Mouse (Mus musculus) heart, embryonic 16.5 days (tissue): ENCODE measurements around the gene Dao. TPM values are rescaled to one million over a fixed set of nuclear protein-coding genes. Genes with fewer than 3 reads are reported as not detected.

Experiments used
- ATAC-seq: fragments of 200-750 bp; cut with Nextera tagmentation; replicated peaks from 2 replicates; pipeline ENCODE4 v1.8.0; 2017; ENCODE audit warnings: moderate number of reproducible peaks; ENCODE audit not compliant: insufficient read depth, low FRiP score; ENCODE audit errors: extremely low read depth
- H3K27ac ChIP-seq: fragments of 300-500 bp; sonication (generic); 2 replicates; pipeline ENCODE4 v1.5.1; 2014; ENCODE audit warnings: mild to moderate bottlenecking, low read length, control low read depth, moderate library complexity
- H3K27me3 ChIP-seq: fragments of 300-500 bp; sonication (generic); 2 replicates; pipeline ENCODE4 v1.6.1; 2014; ENCODE audit warnings: low read length, mixed read lengths; ENCODE audit not compliant: control insufficient read depth, insufficient read depth
- H3K36me3 ChIP-seq: fragments of 300-500 bp; sonication (generic); 2 replicates; pipeline ENCODE4 v1.6.1; 2014; ENCODE audit not compliant: control insufficient read depth, insufficient read depth
- H3K4me1 ChIP-seq: fragments of 300-500 bp; sonication (generic); 2 replicates; pipeline ENCODE4 v1.6.1; 2014; ENCODE audit warnings: low read length, mixed read lengths; ENCODE audit not compliant: control insufficient read depth, insufficient read depth
- H3K4me2 ChIP-seq: fragments of 300-500 bp; sonication (generic); 2 replicates; pipeline ENCODE4 v1.6.1; 2014; ENCODE audit warnings: low read depth, mild to moderate bottlenecking, control low read depth, low read length
- H3K4me3 ChIP-seq: fragments of 300-500 bp; sonication (generic); 2 replicates; pipeline ENCODE4 v1.5.1; 2014; ENCODE audit warnings: mild to moderate bottlenecking, control low read depth, low read length
- H3K9ac ChIP-seq: fragments of 300-500 bp; sonication (generic); 2 replicates; pipeline ENCODE4 v1.6.1; 2014; ENCODE audit warnings: low read length, control low read depth
- H3K9me3 ChIP-seq: fragments of 300-500 bp; sonication (generic); replicated peaks from 2 replicates; pipeline ENCODE4 v1.6.1; 2016; ENCODE audit warnings: low read length; ENCODE audit not compliant: control insufficient read depth
- WGBS: fragments of 180-500 bp; shearing (Covaris S2); extraction: QIAGEN DNeasy Blood & Tissue Kit; methylation state at CpG from one replicate; pipeline ENCODE4 v1.1.7; 2014; 5-methylcytosine and 5-hydroxymethylcytosine counted together
- polyA plus RNA-seq: library from polyadenylated mRNA; unstranded; fragments of >200 nt; fragmentation: Nextera tagmentation; extraction: Ambion mirVana; gene quantifications from 2 replicates; pipeline ENCODE4 v1.2.1, GENCODE M21; 2015

Dao gene
- not detected in 2 replicates for polyA plus RNA-seq

DNA sequence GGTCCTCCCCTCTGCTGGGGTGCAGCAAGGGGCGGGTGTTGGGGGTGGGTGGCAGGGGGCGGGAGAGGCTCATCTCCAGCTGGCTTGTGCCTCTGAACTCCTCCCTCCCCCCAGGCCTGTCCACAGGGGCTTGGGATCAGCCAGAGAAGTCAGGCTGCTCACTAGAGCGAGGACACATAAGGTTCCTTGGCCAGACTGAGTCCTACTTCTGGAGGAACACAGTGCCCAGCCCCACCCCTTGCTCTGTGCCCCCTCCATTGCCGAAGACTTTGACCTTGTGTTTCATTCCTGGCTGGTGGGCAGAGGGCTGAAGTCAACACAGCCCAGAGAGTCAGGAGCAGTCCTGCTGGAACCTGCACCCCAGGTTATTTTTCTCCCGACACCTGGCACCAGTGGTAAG, at the start of gene Dao:
Gene Dao (plus strand): TSS at position 162 of the 400 bp plus-strand sequence.
- Histone ChIP-seq H3K27me3 (no peaks in the 10 kb centered on the region), H3K36me3 (no peaks in the 10 kb centered on the region), H3K4me2 (no peak within 1 kb of the TSS), H3K9ac (no peak within 1 kb of the TSS), H3K27ac (no peak within 1 kb of the TSS), H3K4me1 (no peaks in the 10 kb centered on the region), H3K9me3 (no peaks in the 10 kb centered on the region), H3K4me3 (no peak within 1 kb of the TSS)
- no peak for ATAC-seq
- 47% methylated on average over 5 of the region's 5 CpGs for whole genome bisulfite sequencing

GRCm38 (mm10) chr5:113954421-113954820, 49.1 kb upstream of the Dao start:
- Histone ChIP-seq H3K9me3 (no peaks in the 10 kb centered on the region), H3K4me2 (peak overlapping the region; percentile 37; the same call in 1 of the 2 replicates), H3K9ac (no peak overlapping the region), H3K4me1 (peaks cover 33% of the 10 kb centered on the region), H3K27ac (peak overlapping the region; percentile 81), H3K4me3 (no peak overlapping the region), H3K27me3 (no peaks in the 10 kb centered on the region), H3K36me3 (peaks cover 25% of the 10 kb centered on the region)
- peak; percentile 70; the same call in 1 of the 2 replicates for ATAC-seq
- 4% methylated on average over 7 of the region's 7 CpGs for WGBS

- Histone ChIP-seq H3K9me3 (no peaks in the 10 kb centered on the region), H3K9ac (no peak overlapping the region), H3K27ac (no peak overlapping the region), H3K4me1 (peaks cover 33% of the 10 kb centered on the region), H3K27me3 (no peaks in the 10 kb centered on the region), H3K4me3 (no peak overlapping the region), H3K4me2 (no peak overlapping the region), H3K36me3 (peaks cover 16% of the 10 kb centered on the region)
- ATAC-seq, result no peak
- WGBS, result 53% methylated on average over 5 of the region's 5 CpGs
Observed at GRCm38 (mm10) chr5:113955281-113955680, 48.2 kb upstream of the Dao start.

DNA sequence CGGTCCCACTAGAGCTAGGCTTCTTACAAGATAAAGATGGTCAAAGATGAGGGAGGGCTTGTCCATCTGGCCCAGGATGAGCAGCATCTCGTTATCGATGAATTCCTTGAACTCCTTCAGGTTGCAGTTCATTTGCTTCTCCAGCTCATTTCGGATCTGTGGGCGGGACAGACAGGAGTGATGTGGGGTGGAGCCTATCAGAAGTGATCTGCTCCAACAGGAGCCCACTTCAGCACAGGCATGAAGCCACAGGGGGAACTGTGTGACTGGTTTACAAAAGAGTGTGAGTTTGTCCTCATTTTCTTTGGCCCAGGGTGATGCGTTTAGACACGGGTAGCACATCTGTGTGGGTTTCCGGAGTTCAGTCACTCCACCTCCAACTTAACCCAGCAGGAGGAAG, 47.8 kb upstream of the Dao start:
- Histone ChIP-seq H3K4me2 (no peak overlapping the region), H3K4me1 (peaks cover 32% of the 10 kb centered on the region), H3K9ac (no peak overlapping the region), H3K27ac (no peak overlapping the region), H3K9me3 (no peaks in the 10 kb centered on the region), H3K36me3 (peaks cover 15% of the 10 kb centered on the region; the same call in 1 of the 2 replicates), H3K27me3 (no peaks in the 10 kb centered on the region), H3K4me3 (no peak overlapping the region)
- WGBS, result 79% methylated on average over 8 of the region's 8 CpGs
- no peak for ATAC-seq

- Histone ChIP-seq H3K27ac (no peak overlapping the region), H3K9ac (no peak overlapping the region), H3K9me3 (no peaks in the 10 kb centered on the region), H3K4me1 (peaks cover 24% of the 10 kb centered on the region), H3K27me3 (no peaks in the 10 kb centered on the region), H3K36me3 (peaks cover 15% of the 10 kb centered on the region; the same call in 1 of the 2 replicates), H3K4me2 (no peak overlapping the region), H3K4me3 (no peak overlapping the region)
- peak; percentile 30; the same call in 1 of the 2 replicates for ATAC-seq
- WGBS, result 11% methylated on average over 4 of the region's 4 CpGs
Observed at GRCm38 (mm10) chr5:113956510-113956909, 47.0 kb upstream of the Dao start.

GRCm38 (mm10) chr5:113959039-113959438, 44.5 kb upstream of the Dao start:
- no peak for ATAC-seq
- Histone ChIP-seq H3K9me3 (no peaks in the 10 kb centered on the region), H3K36me3 (peaks cover 21% of the 10 kb centered on the region), H3K4me3 (no peak overlapping the region), H3K4me2 (no peak overlapping the region), H3K27ac (no peak overlapping the region), H3K27me3 (no peaks in the 10 kb centered on the region), H3K4me1 (peaks cover 21% of the 10 kb centered on the region), H3K9ac (no peak overlapping the region)
- 41% methylated on average over 6 of the region's 6 CpGs for WGBS

- Histone ChIP-seq H3K4me2 (no peak overlapping the region), H3K27ac (no peak overlapping the region), H3K9me3 (no peaks in the 10 kb centered on the region), H3K36me3 (peaks cover 20% of the 10 kb centered on the region), H3K4me1 (peaks cover 14% of the 10 kb centered on the region), H3K4me3 (no peak overlapping the region), H3K27me3 (no peaks in the 10 kb centered on the region), H3K9ac (no peak overlapping the region)
- WGBS, result 63% methylated on average over 8 of the region's 8 CpGs
- ATAC-seq, result no peak
Observed at GRCm38 (mm10) chr5:113960416-113960815, 43.1 kb upstream of the Dao start.

- 0 out of 2 replicates have a peak, but pooled peaks have one; percentile 12 for ATAC-seq
- WGBS, result 28% methylated on average over 7 of the region's 7 CpGs
Observed at GRCm38 (mm10) chr5:113961776-113962175, 41.7 kb upstream of the Dao start.

DNA sequence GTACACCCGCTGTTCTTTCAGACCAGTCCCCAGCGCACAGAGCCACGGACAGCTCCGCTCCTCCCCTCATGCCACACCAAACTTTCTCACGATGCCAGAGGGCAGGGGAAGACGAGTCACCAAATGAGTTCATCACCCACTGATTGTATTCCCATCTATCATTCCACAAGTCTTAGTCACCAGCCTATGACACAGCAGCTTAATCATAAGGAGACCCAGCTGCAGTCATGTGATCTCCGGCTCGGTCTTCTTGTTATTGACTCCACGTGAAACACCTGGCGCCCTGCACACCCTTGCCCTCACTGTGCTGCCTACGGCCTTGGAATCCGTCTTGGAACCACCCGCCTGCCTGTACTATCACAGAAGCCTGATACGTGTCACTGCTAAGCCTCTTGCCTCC, 38.5 kb upstream of the Dao start:
- Histone ChIP-seq H3K4me3 (no peak overlapping the region), H3K4me2 (no peak overlapping the region), H3K4me1 (peaks cover 16% of the 10 kb centered on the region), H3K9me3 (no peaks in the 10 kb centered on the region), H3K36me3 (peaks cover 19% of the 10 kb centered on the region), H3K27me3 (no peaks in the 10 kb centered on the region), H3K27ac (no peak overlapping the region), H3K9ac (no peak overlapping the region)
- no peak for ATAC-seq
- WGBS, result 83% methylated on average over 14 of the region's 14 CpGs

More at GRCm38 (mm10) chr5:113961776-113962175, 41.7 kb upstream of the Dao start:
- peaks cover 18% of the 10 kb centered on the region for H3K36me3 ChIP-seq
- H3K4me2 ChIP-seq, result no peak overlapping the region
- no peaks in the 10 kb centered on the region for H3K9me3 ChIP-seq
- no peaks in the 10 kb centered on the region for H3K27me3 ChIP-seq
- H3K4me3 ChIP-seq, result no peak overlapping the region
- H3K27ac ChIP-seq, result no peak overlapping the region
- 0 out of 2 replicates have a peak overlapping the region, but pooled peaks have one; percentile 9 for H3K9ac ChIP-seq
- peaks cover 14% of the 10 kb centered on the region for H3K4me1 ChIP-seq
